Mouse (Mus musculus) CH12.LX (cell line): ENCODE measurements around the gene Nans. TPM values are rescaled to one million over a fixed set of nuclear protein-coding genes. Genes with fewer than 3 reads are reported as not detected.

Source experiments
- DNase-seq: peaks from one replicate; pipeline ENCODE4 v3.0.0-alpha.2; 2013; ENCODE audit errors: extremely low read depth
- H3K27ac ChIP-seq: 2 replicates; pipeline ENCODE4 v1.5.1; 2012; ENCODE audit warnings: low read depth, mild to moderate bottlenecking, control low read depth, moderate library complexity; ENCODE audit not compliant: insufficient read depth
- H3K27me3 ChIP-seq: replicated peaks from 2 replicates; pipeline ENCODE3; 2012; ENCODE audit warnings: inconsistent platforms
- H3K36me3 ChIP-seq, 2 experiments: replicated peaks in 1 of 2; 2 replicates each; pipeline versions ENCODE3 to v1.6.1; 2012; ENCODE audit warnings: inconsistent platforms in 1 of 2, low read length in 1 of 2, mild to moderate bottlenecking in 1 of 2, mixed read lengths in 1 of 2, moderate library complexity in 1 of 2; ENCODE audit not compliant: control insufficient read depth in 1 of 2, insufficient read depth in 1 of 2
- H3K4me1 ChIP-seq, 2 experiments: 2 replicates each; pipeline ENCODE4 v1.6.1; 2012; ENCODE audit warnings: inconsistent platforms in 1 of 2, moderate library complexity in 1 of 2; ENCODE audit not compliant: insufficient read depth in 2 of 2, control insufficient read depth in 1 of 2
- H3K4me2 ChIP-seq: 2 replicates; pipeline ENCODE4 v1.6.1; 2012; ENCODE audit warnings: low read depth, mild to moderate bottlenecking, control low read depth; ENCODE audit not compliant: poor library complexity, insufficient read depth, severe bottlenecking
- H3K4me3 ChIP-seq, 3 experiments: fragments of 150-350 bp in 1 of 3; sonication (generic) in 1 of 3; replicated peaks in 1 of 3; 2 replicates each; pipeline versions ENCODE3 to v1.5.1; 2011 to 2012; ENCODE audit warnings: low read depth in 2 of 3, low read length in 2 of 3, mild to moderate bottlenecking in 2 of 3, moderate library complexity in 2 of 3, control low read depth in 1 of 3, improper control_type of control experiment in 1 of 3, inconsistent platforms in 1 of 3, mixed read lengths in 1 of 3; ENCODE audit not compliant: poor library complexity in 1 of 3
- H3K79me2 ChIP-seq: replicated peaks from 2 replicates; pipeline ENCODE4 v1.6.1; 2012; ENCODE audit warnings: mild to moderate bottlenecking, moderate library complexity; ENCODE audit not compliant: control insufficient read depth, poor library complexity, insufficient read depth, severe bottlenecking; ENCODE audit errors: extremely low read depth
- H3K9ac ChIP-seq: 2 replicates; pipeline ENCODE4 v1.6.1; 2012; ENCODE audit warnings: low read depth, mild to moderate bottlenecking, control low read depth, moderate library complexity; ENCODE audit not compliant: insufficient read depth
- H3K9me3 ChIP-seq: replicated peaks from 2 replicates; pipeline ENCODE3; 2012; ENCODE audit warnings: low read length, inconsistent platforms, mixed read lengths
- BHLHE40 ChIP-seq: IDR thresholded peaks from 2 replicates; pipeline ENCODE4 v1.6.1; 2011; ENCODE audit warnings: mild to moderate bottlenecking, low read depth, low read length, improper control_type of control experiment
- CHD2 ChIP-seq: IDR thresholded peaks from 2 replicates; pipeline ENCODE4 v1.6.1; 2011; ENCODE audit warnings: low read length, improper control_type of control experiment
- CTCF ChIP-seq, 2 experiments: IDR thresholded peaks in 1 of 2; conservative IDR thresholded peaks in 1 of 2; 2 replicates each; pipeline ENCODE4 v1.5.1; 2011 to 2012; ENCODE audit warnings: low read depth in 2 of 2, low read length in 2 of 2, improper control_type of control experiment in 1 of 2, inconsistent platforms in 1 of 2, mild to moderate bottlenecking in 1 of 2, moderate library complexity in 1 of 2
- ELF1 ChIP-seq: IDR thresholded peaks from 2 replicates; pipeline ENCODE4 v1.6.1; 2014; ENCODE audit warnings: low read depth, mild to moderate bottlenecking, inconsistent platforms, low read length, improper control_type of control experiment
- ETS1 ChIP-seq: conservative IDR thresholded peaks from 2 replicates; pipeline ENCODE4 v1.6.1; 2012; ENCODE audit warnings: low read depth, mild to moderate bottlenecking, inconsistent platforms, low read length, improper control_type of control experiment, moderate library complexity
- GABPA ChIP-seq: IDR thresholded peaks from 2 replicates; pipeline ENCODE4 v1.6.1; 2012; ENCODE audit warnings: low read depth, low read length, improper control_type of control experiment, inconsistent platforms; ENCODE audit not compliant: insufficient replicate concordance
- IRF4 ChIP-seq: IDR thresholded peaks from 2 replicates; pipeline ENCODE4 v1.6.1; 2014; ENCODE audit warnings: low read depth, mild to moderate bottlenecking, inconsistent platforms, low read length, improper control_type of control experiment
- JUND ChIP-seq: conservative IDR thresholded peaks from 2 replicates; pipeline ENCODE4 v1.6.1; 2011; ENCODE audit warnings: low read depth, low read length, improper control_type of control experiment
- MAX ChIP-seq: IDR thresholded peaks from 2 replicates; pipeline ENCODE4 v1.6.1; 2011; ENCODE audit warnings: low read length, improper control_type of control experiment
- MAZ ChIP-seq: IDR thresholded peaks from 2 replicates; pipeline ENCODE4 v1.6.1; 2012; ENCODE audit warnings: low read depth, mild to moderate bottlenecking, inconsistent platforms, low read length, improper control_type of control experiment, moderate library complexity
- NELFE ChIP-seq: IDR thresholded peaks from 2 replicates; pipeline ENCODE4 v1.6.1; 2011; ENCODE audit warnings: low read depth, low read length, improper control_type of control experiment
- NRF1 ChIP-seq: IDR thresholded peaks from 2 replicates; pipeline ENCODE4 v1.6.1; 2014; ENCODE audit warnings: low read depth, mild to moderate bottlenecking, inconsistent platforms, low read length, improper control_type of control experiment, moderate library complexity
- PAX5 ChIP-seq: IDR thresholded peaks from 2 replicates; pipeline ENCODE4 v1.6.1; 2012; ENCODE audit warnings: low read length, inconsistent platforms, mixed read lengths
- POLR2AphosphoS2 ChIP-seq: IDR thresholded peaks from 2 replicates; pipeline ENCODE4 v1.6.1; 2011; ENCODE audit warnings: low read depth, low read length, improper control_type of control experiment
- RAD21 ChIP-seq: IDR thresholded peaks from 2 replicates; pipeline ENCODE4 v1.6.1; 2011; ENCODE audit warnings: low read depth, mild to moderate bottlenecking, low read length, improper control_type of control experiment, moderate library complexity
- RCOR1 ChIP-seq: conservative IDR thresholded peaks from 2 replicates; pipeline ENCODE4 v1.6.1; 2012; ENCODE audit warnings: low read depth, mild to moderate bottlenecking, inconsistent platforms, low read length, improper control_type of control experiment
- SIN3A ChIP-seq: IDR thresholded peaks from 2 replicates; pipeline ENCODE4 v1.6.1; 2012; ENCODE audit warnings: low read length, improper control_type of control experiment, inconsistent platforms
- SMC3 ChIP-seq: IDR thresholded peaks from 2 replicates; pipeline ENCODE4 v1.6.1; 2011; ENCODE audit warnings: low read depth, low read length, improper control_type of control experiment
- USF1 ChIP-seq: IDR thresholded peaks from 2 replicates; pipeline ENCODE4 v1.6.1; 2014; ENCODE audit warnings: low read depth, mild to moderate bottlenecking, inconsistent platforms, low read length, improper control_type of control experiment
- ZC3H11A ChIP-seq: IDR thresholded peaks from 2 replicates; pipeline ENCODE4 v1.6.1; 2012; ENCODE audit warnings: low read depth, mild to moderate bottlenecking, inconsistent platforms, low read length, improper control_type of control experiment
- ZKSCAN1 ChIP-seq: IDR thresholded peaks from 2 replicates; pipeline ENCODE4 v1.6.1; 2012; ENCODE audit warnings: low read depth, inconsistent platforms, low read length, improper control_type of control experiment, borderline replicate concordance
- dilution Hi-C: fragments of 300-500 bp; cut with MboI; formaldehyde crosslinking; loops from 2 replicates; pipeline ENCODE4 v1.14.3; 2020; ENCODE audit warnings: low sequenced_read_pairs; ENCODE audit not compliant: extremely low pct_unique_long_range_greater_than_20kb, extremely low pct_ligation_motif_present
- in situ Hi-C: fragments of 300-500 bp; cut with MboI; formaldehyde crosslinking; loops from 3 replicates; pipeline ENCODE4 v1.14.3; 2019; ENCODE audit warnings: low sequenced_read_pairs, low pct_ligation_motif_present, low pct_unique_long_range_greater_than_20kb, mixed read lengths
- polyA plus RNA-seq: library from polyadenylated mRNA; unstranded; fragments of >175 nt; gene quantifications from 2 replicates; pipeline ENCODE4 v1.2.1, GENCODE M21; 2012; ENCODE audit warnings: low read depth; ENCODE audit not compliant: insufficient read length
- total RNA-seq, 2 experiments: library from RNA; depleted of rRNA; stranded (reverse); fragments of 300-350 nt in 1 of 2; fragments of >200 nt in 1 of 2; gene quantifications; 2 replicates each; pipeline ENCODE4 v1.2.3; 2012 to 2014

Nans gene
- total and polyA plus RNA-seq, 3 experiments = 103 to 150 (median 127) TPM

- Histone ChIP-seq H3K79me2 (no peaks in the 10 kb centered on the region), H3K27ac (no peak overlapping the region), H3K4me3 (no peak overlapping the region), H3K9ac (no peak overlapping the region), H3K9me3 (peaks cover 3% of the 10 kb centered on the region), H3K4me1 (peaks cover 6% of the 10 kb centered on the region in 2 experiments; a peak in 2 of 4 replicates), H3K4me2 (0 out of 2 replicates have a peak overlapping the region, but pooled peaks have one; percentile 10), H3K36me3 (peaks cover 45 to 58% of the 10 kb centered on the region in 2 experiments), H3K27me3 (no peaks in the 10 kb centered on the region)
- in situ Hi-C loops = no loop called here
- DNase-seq = peak; percentile 57
- TF ChIP-seq PAX5 = no peak
- TF ChIP-seq NELFE = 0 out of 2 replicates have a peak, but pooled peaks have one; percentile 18
- TF ChIP-seq USF1 = no peak
- TF ChIP-seq RAD21 = peak; percentile 56
- no peak for TF ChIP-seq BHLHE40
- no peak for TF ChIP-seq RCOR1
- TF ChIP-seq JUND = no peak
- TF ChIP-seq ELF1 = no peak
- TF ChIP-seq SMC3 = peak; percentile 61
- TF ChIP-seq SIN3A = no peak
- no peak for TF ChIP-seq NRF1
- no peak for TF ChIP-seq MAZ
- no peak for TF ChIP-seq ETS1
- no peak for TF ChIP-seq MAX
- TF ChIP-seq CTCF (conservative IDR thresholded peaks at IDR 0.05 in 1 of 2, IDR thresholded peaks at IDR 0.05 in 1 of 2; ENCODE audit: low read depth in 2 of 2, low read length in 2 of 2) = peak; percentile 64 to 67
- no peak for TF ChIP-seq ZC3H11A
- no peak for TF ChIP-seq IRF4
- dilution Hi-C loops = no loop called here
Measured at GRCm38 (mm10) chr4:46507736-46508460, 18.9 kb downstream of the Nans start.

- Histone ChIP-seq H3K9me3 (peaks cover 8% of the 10 kb centered on the region), H3K9ac (no peak overlapping the region), H3K4me2 (no peak overlapping the region), H3K4me1 (no peaks in the 10 kb centered on the region), H3K27me3 (no peaks in the 10 kb centered on the region), H3K4me3 (no peak overlapping the region), H3K79me2 (no peaks in the 10 kb centered on the region), H3K36me3 (peaks cover 65 to 74% of the 10 kb centered on the region in 2 experiments), H3K27ac (no peak overlapping the region)
- in situ Hi-C loops = no loop called here
- dilution Hi-C loops = no loop called here
- no peak for TF ChIP-seq ZKSCAN1
- TF ChIP-seq POLR2AphosphoS2 = no peak
- no peak for TF ChIP-seq GABPA
- TF ChIP-seq CHD2 = no peak
- DNase-seq = no peak
Measured at GRCm38 (mm10) chr4:46520491-46520890, 31.4 kb downstream of the Nans start.
